9 mouse cellular contexts compared by ENCODE assay signal in the genomic region with DNA sequence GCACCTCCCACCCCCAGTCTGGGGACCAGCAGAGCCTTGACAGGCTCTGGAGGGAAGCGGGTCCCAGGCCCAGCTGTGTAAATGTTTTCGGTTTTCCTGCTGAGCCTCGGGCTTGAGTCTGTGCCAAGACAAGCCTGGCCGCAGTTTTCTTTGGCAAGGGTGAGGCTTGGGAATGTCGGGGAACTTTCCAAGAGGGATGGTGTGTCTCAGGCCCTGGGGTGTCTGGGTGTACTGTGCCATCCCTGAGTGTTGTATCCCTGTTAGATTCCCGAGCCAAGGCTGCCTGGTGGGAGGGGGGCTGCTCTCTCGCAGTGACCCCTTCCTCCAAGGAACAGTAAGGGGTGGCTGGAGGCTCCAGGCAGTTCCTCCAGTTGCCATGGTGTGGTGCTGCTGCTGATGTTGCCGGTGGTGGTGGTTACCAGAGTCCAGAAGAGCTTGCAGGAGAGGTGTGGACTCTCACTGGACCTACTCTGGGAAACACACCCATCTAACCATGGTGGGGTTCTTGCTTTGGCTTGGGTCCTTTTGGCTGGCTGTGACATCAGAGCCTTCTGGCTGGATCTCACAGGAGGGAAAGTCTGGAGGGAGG. TPM values are rescaled to one million over a fixed set of nuclear protein-coding genes. Genes with fewer than 3 reads are reported as not detected.
DNase-seq lines count a peak whose midpoint lies in the region; ATAC-seq lines count a peak whose summit lies in the region.
"Had no signal": no experiment of that assay in that cellular context is flagged by ENCODE, and none has a peak within 500 bp of the region (broad histone marks: within the 10 kb centered on the region; RNA-seq: fewer than 3 reads in every experiment).

No protein-coding gene starts in this region.

- H3K27me3 ChIP-seq in heart, embryonic 14.5 days (ENCODE audit: control insufficient read depth, insufficient read depth, low read length), result no peaks in the 10 kb centered on the region; the same call in 1 of the 2 replicates
- peaks cover 4% of the 10 kb centered on the region for H3K27me3 ChIP-seq in kidney, embryonic 16.5 days (ENCODE audit: insufficient read depth, low read length)
- H3K27me3 ChIP-seq: liver, embryonic 13.5 days had no signal

- ATAC-seq in heart, embryonic 14.5 days (ENCODE audit: insufficient number of reproducible peaks, insufficient read depth, low FRiP score, low read depth), result peak; percentile 85
- peak; percentile 93 for ATAC-seq in kidney, embryonic 16.5 days (ENCODE audit: low FRiP score, low TSS enrichment)
- ATAC-seq in megakaryocyte progenitor cell, adult 5-6 weeks (replicated peaks; ENCODE audit: poor library complexity), result no peak

- no peaks in the 10 kb centered on the region for H3K9me3 ChIP-seq in heart, embryonic 14.5 days (ENCODE audit: control insufficient read depth, low read length)
- no peaks in the 10 kb centered on the region for H3K9me3 ChIP-seq in kidney, embryonic 16.5 days (ENCODE audit: low read length)
- H3K9me3 ChIP-seq: liver, embryonic 13.5 days had no signal

- H3K4me2 ChIP-seq in heart, embryonic 14.5 days (ENCODE audit: low read length), result no peak overlapping the region
- no peak overlapping the region for H3K4me2 ChIP-seq in kidney, embryonic 16.5 days (replicated peaks; ENCODE audit: low read depth, low read length)
- H3K4me2 ChIP-seq: liver, embryonic 13.5 days had no signal

- H3K4me1 ChIP-seq in heart, embryonic 14.5 days (ENCODE audit: control insufficient read depth in 2 of 2, insufficient read depth in 2 of 2, low read length in 2 of 2), result peaks cover 16 to 19% of the 10 kb centered on the region in 2 experiments
- peaks cover 25% of the 10 kb centered on the region for H3K4me1 ChIP-seq in kidney, embryonic 16.5 days (ENCODE audit: insufficient read depth, low read length)
- H3K4me1 ChIP-seq: liver, embryonic 13.5 days had no signal

- no peak overlapping the region; the same call in 1 of the 2 replicates for H3K9ac ChIP-seq in heart, embryonic 14.5 days (ENCODE audit: low read length)
- no peak overlapping the region for H3K9ac ChIP-seq in kidney, embryonic 16.5 days (replicated peaks; ENCODE audit: low read length)
- H3K9ac ChIP-seq: liver, embryonic 13.5 days had no signal

- H3K27ac ChIP-seq in heart, embryonic 14.5 days (replicated peaks in 1 of 2; ENCODE audit: control insufficient read depth in 1 of 2, insufficient read depth in 1 of 2, low read depth in 2 of 2, low read length in 2 of 2), result peak overlapping the region; percentile 27 to 73; a peak in 2 of 4 replicates
- H3K27ac ChIP-seq in kidney, embryonic 16.5 days (ENCODE audit: low read length), result peak overlapping the region; percentile 77
- H3K27ac ChIP-seq: liver, embryonic 13.5 days had no signal

- WGBS in heart, embryonic 14.5 days, result 9% methylated on average over 8 of the region's 8 CpGs
- 7% methylated on average over 8 of the region's 8 CpGs for WGBS in kidney, embryonic 16.5 days

- H3K36me3 ChIP-seq in heart, embryonic 14.5 days (ENCODE audit: control insufficient read depth, insufficient read depth, low read length), result no peaks in the 10 kb centered on the region
- no peaks in the 10 kb centered on the region for H3K36me3 ChIP-seq in kidney, embryonic 16.5 days (ENCODE audit: insufficient read depth, low read length)
- H3K36me3 ChIP-seq: liver, embryonic 13.5 days had no signal

- no peak overlapping the region for H3K4me3 ChIP-seq in heart, embryonic 14.5 days (ENCODE audit: control insufficient read depth in 1 of 2, insufficient read depth in 1 of 2, low read depth in 1 of 2, low read length in 2 of 2)
- no peak overlapping the region for H3K4me3 ChIP-seq in kidney, embryonic 16.5 days (ENCODE audit: low read length)
- H3K4me3 ChIP-seq: liver, embryonic 13.5 days had no signal

- DNase-seq in retina, postnatal 1 day, result peak; percentile 44
- no peak for DNase-seq in retina, embryonic 14.5 days (ENCODE audit: low spot score)
- peak; percentile 14 for DNase-seq in fat pad, adult 2 months (ENCODE audit: extremely low read depth, low read depth, low spot score)
- peak; percentile 75 for DNase-seq in lung, postnatal 36 days
- DNase-seq in testis, postnatal 14 days (ENCODE audit: low spot score), result peak; percentile 58
- DNase-seq: liver, embryonic 13.5 days had no signal

RNA-seq across cellular contexts. Expression of a gene that starts 58.0 kb away (rescaled TPM):
- polyA plus RNA-seq in heart, embryonic 14.5 days (2014; fragmentation: Nextera tagmentation; extraction: Ambion mirVana), result not detected in 2 replicates
- not detected in 2 replicates for polyA plus RNA-seq in kidney, embryonic 16.5 days (2015; fragmentation: Nextera tagmentation; extraction: Ambion mirVana)
- not detected in 2 replicates for total RNA-seq in megakaryocyte progenitor cell, adult 5-6 weeks (2015)
- not detected in 2 replicates for total RNA-seq in megakaryocyte progenitor cell, adult 5-6 weeks (2017)
- polyA plus RNA-seq: liver, embryonic 13.5 days had no signal
